Mouse (Mus musculus): ENCODE measurements around the gene Apip. TPM values are rescaled to one million over a fixed set of nuclear protein-coding genes. Genes with fewer than 3 reads are reported as not detected.

The Apip gene
- total RNA-seq, 2 experiments from 2014 or later, result 24.5 to 28.1 TPM

- no peak for DNase-seq (ENCODE audit: low spot score in 2 of 2)
Observed at GRCm38 (mm10) chr2:103089521-103089920, 16.0 kb downstream of the Apip start.

DNA sequence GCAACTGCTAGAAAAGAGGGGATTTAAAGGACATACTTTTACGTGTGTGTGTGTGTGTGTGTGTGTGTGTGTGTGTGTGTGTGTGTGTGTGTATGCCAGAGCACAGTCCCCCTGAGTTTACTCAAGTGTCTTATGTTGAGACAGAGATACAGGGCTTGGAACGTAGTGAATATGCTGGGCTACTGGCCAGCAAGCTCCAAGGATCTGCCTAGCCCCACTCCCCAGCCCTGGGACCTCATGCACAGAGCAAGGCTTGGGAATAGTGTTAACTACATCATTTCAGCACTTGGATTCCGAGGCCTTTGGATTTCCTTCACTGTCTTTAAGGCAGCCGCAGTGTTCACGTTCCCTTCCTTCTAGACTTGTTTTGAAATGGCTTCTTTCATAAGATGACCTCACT lies 29.1 kb downstream of the Apip start:
- DNase-seq (ENCODE audit: low spot score in 2 of 2), result no peak

- no peak for DNase-seq (ENCODE audit: low spot score in 2 of 2)
Observed at GRCm38 (mm10) chr2:103106172-103106571, 32.7 kb downstream of the Apip start.

GRCm38 (mm10) chr2:103111669-103112068 lies 38.2 kb downstream of the Apip start:
- DNase-seq (ENCODE audit: low spot score in 2 of 2), result no peak

- no peak for DNase-seq (ENCODE audit: low spot score in 2 of 2)
Observed at GRCm38 (mm10) chr2:103117212-103117611, 43.7 kb downstream of the Apip start.

- DNase-seq (ENCODE audit: low spot score in 2 of 2), result no peak
Observed at GRCm38 (mm10) chr2:103118324-103119196, 45.1 kb downstream of the Apip start.

DNA sequence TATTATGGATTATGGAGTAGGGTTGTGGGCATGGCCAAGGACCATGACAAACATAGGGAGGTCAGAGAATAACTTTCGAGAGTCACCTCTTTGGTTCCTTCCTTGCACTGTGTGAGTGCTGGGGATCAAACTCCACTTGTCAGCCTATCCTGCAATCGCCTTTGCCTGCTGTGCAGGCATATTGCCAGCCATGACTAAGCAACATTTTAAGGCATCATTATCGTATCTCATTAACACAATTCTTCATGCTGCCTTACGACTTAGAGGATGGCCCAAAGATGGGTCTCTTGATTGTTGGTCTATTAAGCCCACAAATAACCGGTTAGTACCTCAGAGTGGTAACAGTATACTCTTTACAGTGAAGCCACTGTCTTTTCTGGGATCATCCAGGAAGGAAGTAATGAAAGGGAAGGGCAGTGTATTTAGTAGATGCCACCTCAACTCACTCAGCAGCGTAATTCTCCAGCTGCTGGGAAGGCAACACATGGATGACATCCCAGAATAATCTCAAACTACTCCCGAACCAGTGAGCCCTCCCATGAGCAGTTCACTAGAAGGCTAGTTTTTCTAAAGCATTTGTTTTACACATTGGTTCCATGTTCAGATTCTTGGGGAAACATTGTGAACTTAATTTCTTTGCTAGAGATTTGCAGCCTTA lies 45.9 kb downstream of the Apip start:
- DNase-seq (ENCODE audit: low spot score in 2 of 2), result no peak

GRCm38 (mm10) chr2:103129676-103130075 lies 56.2 kb downstream of the Apip start:
- no peak for DNase-seq (ENCODE audit: low spot score in 2 of 2)

DNA sequence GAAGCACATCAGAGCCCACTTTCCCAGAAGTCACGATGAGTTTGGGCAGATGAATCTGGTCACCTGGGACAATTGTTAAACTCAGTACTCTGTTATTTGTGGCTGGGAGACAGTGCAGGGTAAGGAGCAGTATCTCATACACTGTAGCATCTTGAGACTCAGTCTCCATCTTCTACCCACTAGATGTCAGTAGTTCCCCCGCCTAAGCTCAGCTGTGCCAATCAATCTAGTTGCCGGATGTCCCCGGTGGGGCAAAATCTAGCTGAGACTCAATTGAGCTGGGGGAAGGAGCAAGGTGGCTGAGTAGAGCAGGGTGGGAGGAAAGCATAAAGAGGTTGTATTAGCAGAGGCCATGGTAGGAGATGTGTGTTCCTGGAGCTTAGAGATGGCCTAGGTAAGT lies 57.7 kb downstream of the Apip start:
- DNase-seq (ENCODE audit: low spot score in 2 of 2), result no peak

- peak; percentile 25 to 33 for DNase-seq (ENCODE audit: low spot score in 2 of 2)
Observed at GRCm38 (mm10) chr2:103138529-103139265, 65.2 kb downstream of the Apip start.

Other genes starting within 250 kb of the Apip start
- 10 to 100 TPM; 10.2 to 10.9 TPM for gene Cd44, start 172.0 kb upstream of the Apip start, total RNA-seq (2021)
- gene Pdhx, start 162 bp upstream of the Apip start, total RNA-seq (2021), result 10 to 100 TPM; 65.8 to 73.4 TPM
- not detected for gene Ehf, start 229.6 kb downstream of the Apip start, total RNA-seq (2021)

Data from layer of hippocampus, postnatal 10 days (tissue).